ENCODE assay signal across 7 mouse cellular contexts in genomic region chr8:75213686-75214085, GRCm38 (mm10). TPM values are rescaled to one million over a fixed set of nuclear protein-coding genes. Genes with fewer than 3 reads are reported as not detected.
DNase-seq lines count a peak whose midpoint lies in the region; ATAC-seq and TF ChIP-seq lines count a peak whose summit lies in the region.

Rasd2 (plus strand) TSS chr8:75213944.

- no peaks in the 10 kb centered on the region for H3K4me1 ChIP-seq in brown adipose tissue, adult 24 weeks (ENCODE audit: control insufficient read depth, insufficient read depth, insufficient read length, low read length)
- H3K4me1 ChIP-seq in embryonic fibroblast, embryonic 13.5 days (ENCODE audit: control insufficient read depth, insufficient read depth, low read length) = no peaks in the 10 kb centered on the region
- H3K4me1 ChIP-seq in midbrain, postnatal 0 days (ENCODE audit: insufficient read depth, low read length) = peaks cover 4% of the 10 kb centered on the region; the same call in 1 of the 2 replicates

- 2% methylated on average over 40 of the region's 42 CpGs for WGBS in large intestine, adult 2 months
- WGBS in midbrain, postnatal 0 days = 2% methylated on average over 30 of the region's 42 CpGs

- no peak for TF ChIP-seq POLR2A in embryonic fibroblast, embryonic 13.5 days (IDR thresholded peaks at IDR 0.05; ENCODE audit: low read depth, low read length)

- ATAC-seq in midbrain, postnatal 0 days (ENCODE audit: low FRiP score) = peak; percentile 3; the same call in 1 of the 2 replicates

- H3K9me3 ChIP-seq in midbrain, postnatal 0 days (ENCODE audit: low read length) = no peaks in the 10 kb centered on the region

- peak within 1 kb of the TSS; percentile 93 for H3K4me2 ChIP-seq in midbrain, postnatal 0 days (ENCODE audit: low read depth, low read length, poor library complexity, severe bottlenecking)

- no peak within 1 kb of the TSS for H3K27ac ChIP-seq in brown adipose tissue, adult 24 weeks (replicated peaks; ENCODE audit: low read depth, low read length)
- no peak within 1 kb of the TSS for H3K27ac ChIP-seq in embryonic fibroblast, embryonic 13.5 days (ENCODE audit: insufficient read depth, low read length)
- no peak within 1 kb of the TSS for H3K27ac ChIP-seq in midbrain, postnatal 0 days (ENCODE audit: low read depth, low read length)

- peak within 1 kb of the TSS; percentile 51 for H3K9ac ChIP-seq in midbrain, postnatal 0 days (replicated peaks; ENCODE audit: low read length, poor library complexity, severe bottlenecking)

- TF ChIP-seq CTCF in embryonic fibroblast, embryonic 13.5 days (IDR thresholded peaks at IDR 0.05; ENCODE audit: borderline replicate concordance, insufficient read depth, low read length) = no peak
- TF ChIP-seq CTCF in midbrain, postnatal 0 days (IDR thresholded peaks at IDR 0.05) = no peak

- peak within 1 kb of the TSS; percentile 71 for H3K4me3 ChIP-seq in brown adipose tissue, adult 24 weeks (ENCODE audit: insufficient read depth, low read depth, low read length)
- peak within 1 kb of the TSS; percentile 41 for H3K4me3 ChIP-seq in embryonic fibroblast, embryonic 13.5 days (ENCODE audit: insufficient read depth, low read length)
- H3K4me3 ChIP-seq in midbrain, postnatal 0 days (ENCODE audit: low read depth, low read length) = peak within 1 kb of the TSS; percentile 56

- no peaks in the 10 kb centered on the region for H3K36me3 ChIP-seq in midbrain, postnatal 0 days (ENCODE audit: insufficient read depth, low read length)

- peak; percentile 34 for DNase-seq in kidney, postnatal 10 days
- DNase-seq in kidney, adult 11 months = no peak
- no peak for DNase-seq in large intestine, adult 2 months (ENCODE audit: low read depth, low spot score)
- no peak for DNase-seq in midbrain, postnatal 0 days (ENCODE audit: low spot score)
- DNase-seq in c-Kit-positive CD71-positive TER-119-positive erythroid progenitor cells, embryonic 14.5 days (ENCODE audit: low spot score) = no peak

- H3K27me3 ChIP-seq in midbrain, postnatal 0 days (ENCODE audit: insufficient read depth, low read length) = peaks cover 24% of the 10 kb centered on the region

RNA-seq across cellular contexts. Expression of gene Rasd2, which starts in this region (rescaled TPM):
- 0.48 TPM in 1 of 2 replicates, not detected in the other for polyA plus RNA-seq in brown adipose tissue, adult 24 weeks (2012; ENCODE audit: insufficient read depth, insufficient read length, missing spikeins)
- polyA plus RNA-seq in embryonic fibroblast, embryonic 13.5 days (2011; ENCODE audit: insufficient read length, low read depth, missing spikeins) = not detected in 2 replicates
- polyA plus RNA-seq in large intestine, adult 2 months (2012; rRNA removed) = 5.9 and 11.6 TPM in 2 replicates
- 10.1 and 14.4 TPM in 2 replicates for total RNA-seq in midbrain, postnatal 0 days (2014; rRNA removed)
- polyA plus RNA-seq in midbrain, postnatal 0 days (2015; fragmentation: Nextera tagmentation; extraction: Ambion mirVana) = 4.5 and 5.5 TPM in 2 replicates
